Mouse (Mus musculus) lung, postnatal 0 days (tissue): ENCODE data around the gene Fryl. TPM values are rescaled to one million over a fixed set of nuclear protein-coding genes. Genes with fewer than 3 reads are reported as not detected.

ENCODE experiments used
- ATAC-seq: fragments of 200-750 bp; cut with Nextera tagmentation; 2 replicates; pipeline ENCODE4 v1.8.0; 2017; ENCODE audit warnings: moderate library complexity
- DNase-seq: peaks from one replicate; pipeline ENCODE4 v3.0.0-alpha.2; 2016; ENCODE audit warnings: low spot score
- H3K27ac ChIP-seq: fragments of 300-500 bp; sonication (generic); 2 replicates; pipeline ENCODE4 v1.5.1; 2014; ENCODE audit warnings: antibody characterized with exemption, mild to moderate bottlenecking, low read length, mixed read lengths
- H3K27me3 ChIP-seq: fragments of 300-500 bp; sonication (generic); replicated peaks from 2 replicates; pipeline ENCODE4 v1.6.1; 2014; ENCODE audit warnings: low read length, mixed read lengths; ENCODE audit not compliant: insufficient read depth
- H3K36me3 ChIP-seq: fragments of 300-500 bp; sonication (generic); 2 replicates; pipeline ENCODE4 v1.6.1; 2014; ENCODE audit warnings: low read length, mixed read lengths; ENCODE audit not compliant: insufficient read depth
- H3K4me1 ChIP-seq: fragments of 300-500 bp; sonication (generic); 2 replicates; pipeline ENCODE4 v1.6.1; 2014; ENCODE audit warnings: antibody characterized with exemption, low read depth, low read length, mixed read lengths; ENCODE audit not compliant: insufficient read depth
- H3K4me2 ChIP-seq: fragments of 300-500 bp; sonication (generic); replicated peaks from 2 replicates; pipeline ENCODE4 v1.6.1; 2014; ENCODE audit warnings: low read depth, mild to moderate bottlenecking, low read length, moderate library complexity, mixed read lengths
- H3K4me3 ChIP-seq: fragments of 300-500 bp; sonication (generic); 2 replicates; pipeline ENCODE4 v1.5.1; 2014; ENCODE audit warnings: low read depth, low read length
- H3K9ac ChIP-seq: fragments of 300-500 bp; sonication (generic); replicated peaks from 2 replicates; pipeline ENCODE4 v1.6.1; 2014; ENCODE audit warnings: low read depth, mild to moderate bottlenecking
- H3K9me3 ChIP-seq: fragments of 300-500 bp; sonication (generic); 2 replicates; pipeline ENCODE4 v1.6.1; 2016; ENCODE audit warnings: low read length, mixed read lengths
- CTCF ChIP-seq: IDR thresholded peaks from 2 replicates; pipeline ENCODE4 v1.5.1; 2016; ENCODE audit warnings: antibody characterized with exemption, mild to moderate bottlenecking
- EP300 ChIP-seq: IDR thresholded peaks from 2 replicates; pipeline ENCODE4 v1.6.1; 2016; ENCODE audit warnings: antibody characterized with exemption, mild to moderate bottlenecking, control low read depth
- WGBS: fragments of 180-500 bp; shearing (Covaris S2); extraction: QIAGEN DNeasy Blood & Tissue Kit; methylation state at CpG from one replicate; pipeline ENCODE4 v1.1.7; 2014; 5-methylcytosine and 5-hydroxymethylcytosine counted together
- polyA plus RNA-seq: library from polyadenylated mRNA; unstranded; fragments of >200 nt; fragmentation: Nextera tagmentation; extraction: Ambion mirVana; gene quantifications from 2 replicates; pipeline ENCODE4 v1.2.1, GENCODE M21; 2015

The Fryl gene
- polyA plus RNA-seq, 1 experiment from 2014 or later, result 20.9 TPM

GRCm38 (mm10) chr5:73141712-73142111 is 114.7 kb downstream of the Fryl start:
- Histone ChIP-seq H3K4me1 (no peaks in the 10 kb centered on the region), H3K27me3 (no peaks in the 10 kb centered on the region), H3K9me3 (no peaks in the 10 kb centered on the region), H3K4me3 (no peak overlapping the region), H3K9ac (no peak overlapping the region), H3K36me3 (no peaks in the 10 kb centered on the region), H3K27ac (no peak overlapping the region), H3K4me2 (no peak overlapping the region)
- DNase-seq (no peak), ATAC-seq (no peak)
- TF ChIP-seq CTCF, result no peak
- TF ChIP-seq EP300, result no peak
- 94% methylated on average over 2 of the region's 2 CpGs for WGBS

GRCm38 (mm10) chr5:73141161-73141560 is 115.3 kb downstream of the Fryl start:
- 90% methylated on average over 8 of the region's 8 CpGs for WGBS
- no peaks in the 10 kb centered on the region for H3K27me3 ChIP-seq

GRCm38 (mm10) chr5:73137561-73137960 is 118.9 kb downstream of the Fryl start:
- H3K4me1 ChIP-seq, result no peaks in the 10 kb centered on the region
- no peak overlapping the region for H3K9ac ChIP-seq
- H3K4me3 ChIP-seq, result no peak overlapping the region
- H3K36me3 ChIP-seq, result no peaks in the 10 kb centered on the region; the same call in 1 of the 2 replicates
- H3K4me2 ChIP-seq, result no peak overlapping the region
- no peak for TF ChIP-seq CTCF
- no peak for TF ChIP-seq EP300
- no peak for ATAC-seq
- H3K27me3 ChIP-seq, result no peaks in the 10 kb centered on the region
- no peaks in the 10 kb centered on the region for H3K9me3 ChIP-seq
- DNase-seq, result no peak
- H3K27ac ChIP-seq, result no peak overlapping the region
- WGBS, result 75% methylated on average over 9 of the region's 9 CpGs

More at GRCm38 (mm10) chr5:73141161-73141560, 115.3 kb downstream of the Fryl start:
- TF ChIP-seq EP300 (no peak), CTCF (no peak)
- no peak for ATAC-seq
- Histone ChIP-seq H3K9me3 (no peaks in the 10 kb centered on the region), H3K4me1 (no peaks in the 10 kb centered on the region), H3K9ac (no peak overlapping the region), H3K27ac (no peak overlapping the region), H3K4me3 (no peak overlapping the region), H3K4me2 (no peak overlapping the region), H3K36me3 (no peaks in the 10 kb centered on the region)
- DNase-seq, result no peak

GRCm38 (mm10) chr5:73135959-73136358 is 120.5 kb downstream of the Fryl start:
- no peak overlapping the region for H3K9ac ChIP-seq
- DNase-seq (no peak), ATAC-seq (no peak)
- no peak overlapping the region for H3K4me3 ChIP-seq
- WGBS, result 71% methylated on average over 2 of the region's 2 CpGs
- H3K36me3 ChIP-seq, result no peaks in the 10 kb centered on the region; the same call in 1 of the 2 replicates
- no peaks in the 10 kb centered on the region for H3K4me1 ChIP-seq
- H3K27ac ChIP-seq, result no peak overlapping the region
- no peaks in the 10 kb centered on the region for H3K9me3 ChIP-seq
- no peaks in the 10 kb centered on the region for H3K27me3 ChIP-seq
- no peak overlapping the region for H3K4me2 ChIP-seq
- no peak for TF ChIP-seq CTCF
- no peak for TF ChIP-seq EP300

GRCm38 (mm10) chr5:73135131-73135530 is 121.3 kb downstream of the Fryl start:
- H3K4me1 ChIP-seq, result no peaks in the 10 kb centered on the region
- ATAC-seq (0 out of 2 replicates have a peak, but pooled peaks have one; percentile 21), DNase-seq (peak; percentile 18)
- H3K9me3 ChIP-seq, result no peaks in the 10 kb centered on the region
- TF ChIP-seq CTCF (no peak), EP300 (no peak)
- no peaks in the 10 kb centered on the region for H3K27me3 ChIP-seq
- no peaks in the 10 kb centered on the region; the same call in 1 of the 2 replicates for H3K36me3 ChIP-seq
- no peak overlapping the region for H3K4me2 ChIP-seq
- 62% methylated on average over 11 of the region's 11 CpGs for WGBS
- no peak overlapping the region for H3K4me3 ChIP-seq
- H3K9ac ChIP-seq, result no peak overlapping the region
- no peak overlapping the region for H3K27ac ChIP-seq

GRCm38 (mm10) chr5:73133833-73134185 is 122.6 kb downstream of the Fryl start:
- H3K4me2 ChIP-seq, result no peak overlapping the region
- DNase-seq (peak; percentile 76), ATAC-seq (peak; percentile 54)
- no peak overlapping the region for H3K4me3 ChIP-seq
- H3K36me3 ChIP-seq, result no peaks in the 10 kb centered on the region; the same call in 1 of the 2 replicates
- H3K27me3 ChIP-seq, result no peaks in the 10 kb centered on the region
- no peak overlapping the region for H3K27ac ChIP-seq
- H3K4me1 ChIP-seq, result no peaks in the 10 kb centered on the region
- no peak overlapping the region for H3K9ac ChIP-seq
- 33% methylated on average over 5 of the region's 5 CpGs for WGBS
- peak; percentile 93 for TF ChIP-seq CTCF
- TF ChIP-seq EP300, result no peak
- no peaks in the 10 kb centered on the region for H3K9me3 ChIP-seq
